Mouse (Mus musculus) liver, embryonic 14.5 days (tissue): Measurements from ENCODE around the gene Rac2. TPM values are rescaled to one million over a fixed set of nuclear protein-coding genes. Genes with fewer than 3 reads are reported as not detected.

ENCODE experiments used
- ATAC-seq: fragments of 200-750 bp; cut with Nextera tagmentation; 2 replicates; pipeline ENCODE4 v1.8.0; 2017; ENCODE audit warnings: moderate number of reproducible peaks, mild to moderate bottlenecking, moderate library complexity; ENCODE audit not compliant: insufficient read depth
- DNase-seq, 3 experiments: peaks; one replicate each; pipeline ENCODE4 v3.0.0-alpha.2; 2012 to 2013; ENCODE audit warnings: low read depth in 3 of 3, low spot score in 3 of 3
- H3K27ac ChIP-seq: fragments of 300-500 bp; sonication (generic); 2 replicates; pipeline ENCODE4 v1.5.1; 2014; ENCODE audit warnings: moderate library complexity, mild to moderate bottlenecking, control low read depth, inconsistent platforms
- H3K27me3 ChIP-seq: fragments of 300-500 bp; sonication (generic); 2 replicates; pipeline ENCODE4 v1.6.1; 2014; ENCODE audit warnings: mild to moderate bottlenecking, low read length, moderate library complexity; ENCODE audit not compliant: control insufficient read depth, insufficient read depth
- H3K36me3 ChIP-seq: fragments of 300-500 bp; sonication (generic); replicated peaks from 2 replicates; pipeline ENCODE4 v1.6.1; 2014; ENCODE audit warnings: low read depth; ENCODE audit not compliant: control insufficient read depth, insufficient read depth
- H3K4me1 ChIP-seq, 2 experiments: fragments of 200-500 bp in 1 of 2; fragments of 300-500 bp in 1 of 2; sonication (generic) in 1 of 2; replicated peaks; 2 replicates each; pipeline ENCODE4 v1.6.1; 2012 to 2014; ENCODE audit warnings: antibody characterized with exemption in 1 of 2, inconsistent platforms in 1 of 2, low read length in 1 of 2; ENCODE audit not compliant: control insufficient read depth in 2 of 2, insufficient read depth in 2 of 2
- H3K4me2 ChIP-seq: fragments of 300-500 bp; sonication (generic); 2 replicates; pipeline ENCODE4 v1.6.1; 2014; ENCODE audit warnings: low read depth, mild to moderate bottlenecking, control low read depth, moderate library complexity
- H3K4me3 ChIP-seq, 2 experiments: fragments of 200-500 bp in 1 of 2; fragments of 300-500 bp in 1 of 2; sonication (generic) in 1 of 2; 2 replicates each; pipeline ENCODE4 v1.5.1; 2012 to 2014; ENCODE audit warnings: low read depth in 2 of 2, low read length in 2 of 2, mild to moderate bottlenecking in 2 of 2, control low read depth in 1 of 2, inconsistent platforms in 1 of 2, moderate library complexity in 1 of 2; ENCODE audit not compliant: insufficient read depth in 1 of 2
- H3K9ac ChIP-seq: fragments of 300-500 bp; sonication (generic); replicated peaks from 2 replicates; pipeline ENCODE4 v1.6.1; 2014; ENCODE audit warnings: mild to moderate bottlenecking, control low read depth, moderate library complexity
- H3K9me3 ChIP-seq: fragments of 300-500 bp; sonication (generic); 2 replicates; pipeline ENCODE4 v1.6.1; 2016; ENCODE audit warnings: low read length, mixed read lengths; ENCODE audit not compliant: control insufficient read depth
- CTCF ChIP-seq: IDR thresholded peaks from 2 replicates; pipeline ENCODE4 v1.5.1; 2016; ENCODE audit warnings: antibody characterized with exemption, low read depth, control low read depth
- EP300 ChIP-seq: IDR thresholded peaks from 2 replicates; pipeline ENCODE4 v1.6.1; 2016; ENCODE audit warnings: antibody characterized with exemption, low read depth
- WGBS: fragments of 180-500 bp; shearing (Covaris S2); extraction: QIAGEN DNeasy Blood & Tissue Kit; methylation state at CpG from one replicate; pipeline ENCODE4 v1.1.7; 2014; ENCODE audit not compliant: insufficient replicate concordance; 5-methylcytosine and 5-hydroxymethylcytosine counted together
- polyA plus RNA-seq, 2 experiments: library from polyadenylated mRNA; depleted of rRNA in 1 of 2; stranded (reverse) in 1 of 2; unstranded in 1 of 2; fragments of >200 nt; fragmentation: Nextera tagmentation in 1 of 2; extraction: Ambion mirVana in 1 of 2; gene quantifications; 2 replicates each; pipeline versions ENCODE4 v1.2.1 to v1.2.3; 2012 to 2014

The Rac2 gene
- polyA plus RNA-seq, 2 experiments: 57.5 to 117 TPM

- DNase-seq: no peak
- WGBS: 70% methylated on average over 6 of the region's 6 CpGs
- no peak overlapping the region for H3K4me2 ChIP-seq
- H3K4me1 ChIP-seq: peaks cover 0 to 3% of the 10 kb centered on the region in 2 experiments; a peak in 1 of 4 replicates
- no peaks in the 10 kb centered on the region for H3K9me3 ChIP-seq
- no peak overlapping the region for H3K4me3 ChIP-seq
- H3K9ac ChIP-seq: no peak overlapping the region
- no peak for TF ChIP-seq EP300
- H3K27ac ChIP-seq: no peak overlapping the region
- H3K27me3 ChIP-seq: no peaks in the 10 kb centered on the region
- no peaks in the 10 kb centered on the region for H3K36me3 ChIP-seq
- ATAC-seq: no peak
These were observed 33.5 kb upstream of the Rac2 start for GRCm38 (mm10) chr15:78606059-78606458.

- Histone ChIP-seq H3K9me3 (no peaks in the 10 kb centered on the region), H3K4me1 (no peaks in the 10 kb centered on the region), H3K9ac (no peak overlapping the region), H3K36me3 (no peaks in the 10 kb centered on the region), H3K27ac (no peak overlapping the region), H3K4me2 (no peak overlapping the region), H3K27me3 (no peaks in the 10 kb centered on the region), H3K4me3 (no peak overlapping the region)
- whole genome bisulfite sequencing: 29% methylated on average over 3 of the region's 3 CpGs
- TF ChIP-seq EP300: no peak
- no peak for TF ChIP-seq CTCF
- no peak for DNase-seq
- no peak for ATAC-seq
These were observed 32.8 kb upstream of the Rac2 start for GRCm38 (mm10) chr15:78605371-78605791.

- Histone ChIP-seq H3K36me3 (no peaks in the 10 kb centered on the region), H3K27ac (no peak overlapping the region), H3K4me3 (no peak overlapping the region), H3K4me1 (no peaks in the 10 kb centered on the region), H3K4me2 (no peak overlapping the region), H3K9me3 (no peaks in the 10 kb centered on the region), H3K27me3 (no peaks in the 10 kb centered on the region), H3K9ac (no peak overlapping the region)
- DNase-seq (no peak), ATAC-seq (no peak)
- TF ChIP-seq CTCF (no peak), EP300 (no peak)
- 49% methylated on average over 6 of the region's 6 CpGs for WGBS
These were observed 31.7 kb upstream of the Rac2 start for GRCm38 (mm10) chr15:78604255-78604654.

- H3K36me3 ChIP-seq: no peaks in the 10 kb centered on the region
- ATAC-seq: no peak
- no peaks in the 10 kb centered on the region for H3K27me3 ChIP-seq
- WGBS: 38% methylated on average over 6 of the region's 6 CpGs
- no peak overlapping the region for H3K27ac ChIP-seq
- no peaks in the 10 kb centered on the region for H3K9me3 ChIP-seq
- H3K9ac ChIP-seq: no peak overlapping the region
- no peak for TF ChIP-seq EP300
- H3K4me2 ChIP-seq: no peak overlapping the region
- H3K4me1 ChIP-seq: peaks cover 0 to 2% of the 10 kb centered on the region in 2 experiments; a peak in 1 of 4 replicates
- no peak overlapping the region for H3K4me3 ChIP-seq
- no peak for DNase-seq
These were observed 28.6 kb upstream of the Rac2 start for GRCm38 (mm10) chr15:78601180-78601579.

- Histone ChIP-seq H3K27ac (no peak overlapping the region), H3K27me3 (no peaks in the 10 kb centered on the region), H3K4me1 (peaks cover 0 to 3% of the 10 kb centered on the region in 2 experiments; a peak in 1 of 4 replicates), H3K9me3 (no peaks in the 10 kb centered on the region), H3K36me3 (no peaks in the 10 kb centered on the region), H3K9ac (no peak overlapping the region), H3K4me2 (no peak overlapping the region), H3K4me3 (no peak overlapping the region)
- 65% methylated on average over 13 of the region's 13 CpGs for WGBS
- ATAC-seq (no peak), DNase-seq (no peak)
- TF ChIP-seq CTCF: no peak
- no peak for TF ChIP-seq EP300
These were observed 27.1 kb upstream of the Rac2 start for GRCm38 (mm10) chr15:78599529-78600193.
